Mouse (Mus musculus) heart, embryonic 10.5 days (tissue): ENCODE data around the gene Wdr75. TPM values are rescaled to one million over a fixed set of nuclear protein-coding genes. Genes with fewer than 3 reads are reported as not detected.

Experiments
- DNase-seq: peaks from one replicate; pipeline ENCODE4 v3.0.0-alpha.2; 2017; ENCODE audit warnings: low spot score
- H3K27ac ChIP-seq: fragments of 300-500 bp; sonication (generic); 2 replicates; pipeline ENCODE4 v1.5.1; 2016; ENCODE audit warnings: mild to moderate bottlenecking
- H3K27me3 ChIP-seq: fragments of 300-500 bp; sonication (generic); 2 replicates; pipeline ENCODE4 v1.6.1; 2016; ENCODE audit warnings: mild to moderate bottlenecking; ENCODE audit not compliant: poor library complexity, insufficient read depth, severe bottlenecking
- H3K36me3 ChIP-seq: fragments of 300-500 bp; sonication (generic); 2 replicates; pipeline ENCODE4 v1.6.1; 2016; ENCODE audit warnings: mild to moderate bottlenecking, moderate library complexity
- H3K4me1 ChIP-seq: fragments of 300-500 bp; sonication (generic); 2 replicates; pipeline ENCODE4 v1.6.1; 2016; ENCODE audit warnings: mild to moderate bottlenecking
- H3K4me3 ChIP-seq: fragments of 300-500 bp; sonication (generic); 2 replicates; pipeline ENCODE4 v1.5.1; 2016; ENCODE audit warnings: mild to moderate bottlenecking, moderate library complexity
- H3K9me3 ChIP-seq: fragments of 300-500 bp; sonication (generic); 2 replicates; pipeline ENCODE4 v1.6.1; 2016; ENCODE audit warnings: mild to moderate bottlenecking, moderate library complexity
- WGBS: fragments of 180-500 bp; shearing (Covaris S2); methylation state at CpG from one replicate; pipeline ENCODE4 v1.1.7; 2016; 5-methylcytosine and 5-hydroxymethylcytosine counted together
- polyA plus RNA-seq: library from polyadenylated mRNA; unstranded; fragments of >200 nt; fragmentation: Nextera tagmentation; extraction: Ambion mirVana; gene quantifications from 2 replicates; pipeline ENCODE4 v1.2.1, GENCODE M21; 2016

Gene Wdr75
- polyA plus RNA-seq, result 49.0 and 65.8 TPM in 2 replicates

DNA sequence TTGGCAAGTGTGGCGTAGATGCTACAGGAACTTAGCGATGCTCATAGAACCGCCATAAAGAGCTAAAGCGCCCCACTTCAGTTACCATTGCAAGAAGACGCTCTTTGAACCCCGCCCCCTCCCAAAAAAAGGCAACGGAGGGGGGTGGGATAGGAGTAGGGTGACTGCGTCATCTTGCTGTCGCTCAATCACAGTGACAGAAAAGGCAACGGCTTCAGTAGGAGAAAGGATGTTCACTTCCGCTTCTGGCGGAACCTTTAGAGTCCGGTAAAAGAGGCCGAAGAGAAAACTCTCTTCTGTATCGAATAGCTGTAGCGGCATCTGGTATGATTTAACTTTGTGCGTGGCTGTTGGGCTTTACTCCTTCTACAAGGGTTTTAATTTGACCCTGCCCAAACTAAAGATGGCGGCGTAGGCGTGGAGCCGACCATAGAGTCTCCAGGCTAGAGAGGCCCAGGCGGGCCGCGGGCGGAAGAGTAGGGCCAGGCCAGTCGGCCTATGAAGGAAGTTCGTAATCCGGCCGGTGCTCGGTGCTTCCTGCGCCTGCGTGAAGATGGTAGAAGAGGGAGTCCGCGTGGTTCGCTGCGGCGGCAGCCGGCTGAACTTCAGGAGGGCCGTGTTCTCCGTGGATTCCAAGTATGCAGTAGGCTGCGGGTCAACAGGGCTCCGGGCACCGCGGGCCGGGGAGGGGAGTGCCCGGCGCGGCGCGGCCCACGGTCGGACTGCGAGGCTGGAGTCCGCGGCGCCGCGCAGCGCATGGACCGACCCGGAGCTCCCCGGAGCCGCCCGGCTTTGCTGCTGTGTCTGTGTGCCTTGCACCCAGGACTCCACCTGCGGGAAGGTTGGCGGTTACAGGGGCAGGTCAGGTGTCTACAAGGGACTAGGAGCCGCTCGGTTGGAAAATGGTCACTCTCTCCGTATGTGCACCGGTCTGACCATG, at the start of gene Wdr75:
Gene Wdr75 (plus strand): TSS at position 198 of the 940 bp plus-strand sequence.
- Histone ChIP-seq H3K9me3 (no peaks in the 10 kb centered on the region), H3K27me3 (no peaks in the 10 kb centered on the region), H3K27ac (peak within 1 kb of the TSS; percentile 89), H3K36me3 (peaks cover 15% of the 10 kb centered on the region), H3K4me3 (peak within 1 kb of the TSS; percentile 88), H3K4me1 (peaks cover 15% of the 10 kb centered on the region)
- under 1% methylated on average over 70 of the region's 70 CpGs for WGBS
- DNase-seq, result peak; percentile 97

DNA sequence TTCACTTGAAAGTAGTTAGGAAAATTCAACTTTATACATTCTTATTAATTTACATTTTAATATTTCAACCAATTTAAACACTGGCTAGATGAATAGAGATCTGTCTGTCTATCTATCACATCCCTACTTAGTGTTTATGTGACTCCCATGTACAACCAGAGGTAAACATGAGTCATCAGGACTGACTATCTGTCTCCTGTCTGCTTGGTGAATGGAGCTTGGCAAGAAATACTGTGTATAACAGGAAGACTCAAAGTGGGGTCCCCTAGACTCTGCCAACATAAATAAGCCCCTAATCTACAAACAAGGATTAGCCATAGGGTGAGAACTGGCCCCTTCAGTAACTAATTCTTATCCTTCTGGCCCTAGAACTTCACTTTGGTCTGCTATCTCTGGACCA, 39.1 kb upstream of the Wdr75 start:
- H3K27me3 ChIP-seq, result no peaks in the 10 kb centered on the region
- H3K4me1 ChIP-seq, result no peaks in the 10 kb centered on the region
- H3K36me3 ChIP-seq, result no peaks in the 10 kb centered on the region
- H3K27ac ChIP-seq, result no peak overlapping the region; the same call in 1 of the 2 replicates
- no peak overlapping the region for H3K4me3 ChIP-seq
- H3K9me3 ChIP-seq, result no peaks in the 10 kb centered on the region
- DNase-seq, result no peak

DNA sequence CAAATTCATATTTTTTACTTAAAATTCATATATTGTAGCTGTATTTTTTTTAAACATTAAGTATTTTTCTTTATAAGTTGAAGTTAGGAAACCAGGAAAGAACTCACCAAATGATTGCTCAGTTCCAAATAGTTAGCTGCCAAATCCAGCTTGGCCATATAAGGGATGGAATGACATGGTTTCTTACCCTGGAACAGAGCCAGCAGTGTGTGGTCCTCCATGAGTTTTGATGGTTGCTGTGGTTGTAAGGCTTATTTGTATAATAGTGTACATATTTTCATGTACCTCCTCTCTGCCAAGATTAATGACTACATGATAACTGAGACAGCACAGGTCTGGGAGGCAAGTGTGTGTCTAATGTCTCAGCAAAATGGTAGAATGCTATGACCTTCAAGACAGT, 38.3 kb upstream of the Wdr75 start:
- Histone ChIP-seq H3K27me3 (no peaks in the 10 kb centered on the region), H3K4me3 (no peak overlapping the region), H3K27ac (no peak overlapping the region), H3K4me1 (peaks cover 5% of the 10 kb centered on the region; the same call in 1 of the 2 replicates), H3K36me3 (no peaks in the 10 kb centered on the region), H3K9me3 (no peaks in the 10 kb centered on the region)
- no peak for DNase-seq

DNA sequence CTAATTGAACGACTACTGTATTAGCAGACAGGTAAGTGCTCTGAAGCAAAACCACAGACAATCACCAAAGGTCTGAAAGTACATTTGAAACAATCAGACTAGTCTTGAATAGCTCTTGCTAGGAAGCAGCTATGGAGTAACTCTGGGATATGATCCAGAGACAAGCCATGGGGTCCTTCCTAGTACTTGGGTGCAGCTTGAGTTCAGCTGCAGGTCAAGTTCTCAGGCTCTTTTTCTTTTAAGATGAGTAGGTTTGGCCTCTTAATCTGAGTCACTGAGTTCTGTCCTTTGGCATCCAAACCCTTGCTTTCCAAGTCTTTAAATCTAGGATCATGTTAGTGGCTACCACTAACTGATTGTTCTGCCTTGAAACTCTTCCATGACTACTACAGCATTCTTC, 37.0 kb upstream of the Wdr75 start:
- WGBS, result 73% methylated on average over 1 of the region's 1 CpGs
- Histone ChIP-seq H3K4me1 (peaks cover 8% of the 10 kb centered on the region; the same call in 1 of the 2 replicates), H3K4me3 (no peak overlapping the region), H3K9me3 (no peaks in the 10 kb centered on the region), H3K36me3 (no peaks in the 10 kb centered on the region), H3K27me3 (no peaks in the 10 kb centered on the region), H3K27ac (no peak overlapping the region)
- no peak for DNase-seq

DNA sequence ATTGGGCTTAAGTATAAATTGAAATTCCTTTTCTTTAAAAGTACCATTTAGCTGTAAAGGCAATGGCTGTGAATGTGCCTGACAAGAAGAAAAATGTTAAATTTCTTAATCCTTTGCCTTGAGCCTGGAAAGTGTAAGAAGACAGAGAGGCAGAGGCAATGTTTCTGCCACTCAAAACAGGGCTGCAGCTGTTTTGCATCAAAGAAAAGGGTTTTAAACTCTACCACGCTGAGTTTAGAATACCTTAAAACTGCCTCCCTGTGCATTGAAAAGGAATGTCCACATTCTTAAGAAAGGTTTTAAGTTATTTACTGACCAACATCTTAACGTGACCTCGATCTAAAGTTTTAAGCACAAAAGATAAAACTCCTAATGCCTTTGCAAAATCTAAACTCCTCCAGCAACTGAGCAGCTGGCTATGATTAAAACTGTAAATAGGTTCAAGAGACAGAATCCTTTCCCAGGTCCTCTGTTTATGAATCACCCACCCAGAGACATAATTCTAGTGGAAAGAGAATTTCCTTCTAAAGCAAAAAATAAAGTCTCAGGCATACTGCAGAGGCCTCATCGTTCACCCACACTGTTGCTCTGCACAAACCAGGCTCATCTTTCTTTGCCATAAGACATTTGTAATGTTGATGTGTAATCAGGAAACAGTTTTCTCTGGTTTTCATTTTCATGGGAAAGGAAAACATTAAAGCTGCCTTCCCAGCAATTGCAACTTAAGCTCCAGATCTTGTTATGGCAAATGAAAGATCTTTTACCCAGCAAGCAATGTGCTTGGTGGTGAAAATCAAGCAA, 34.1 kb upstream of the Wdr75 start:
- H3K27ac ChIP-seq, result peak overlapping the region; percentile 54
- no peaks in the 10 kb centered on the region for H3K27me3 ChIP-seq
- 40% methylated on average over 4 of the region's 4 CpGs for WGBS
- no peak overlapping the region for H3K4me3 ChIP-seq
- H3K9me3 ChIP-seq, result no peaks in the 10 kb centered on the region
- no peak for DNase-seq
- no peaks in the 10 kb centered on the region for H3K36me3 ChIP-seq
- peaks cover 8% of the 10 kb centered on the region; the same call in 1 of the 2 replicates for H3K4me1 ChIP-seq

DNA sequence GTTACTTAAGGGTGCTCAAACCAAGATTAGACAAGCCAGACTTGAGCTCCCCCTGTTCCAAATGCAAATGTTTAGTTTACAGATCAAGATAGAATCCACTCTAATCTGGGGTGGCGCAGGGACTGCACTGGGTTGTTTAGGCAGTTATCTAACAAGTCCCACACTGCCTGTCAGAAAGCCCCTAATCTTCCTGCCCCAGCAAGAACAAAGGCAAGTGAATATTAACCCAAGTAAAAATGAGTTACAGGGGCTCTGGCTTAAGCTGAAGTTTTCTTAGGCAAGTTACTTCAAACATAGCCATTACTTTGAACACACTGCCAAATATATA, 33.5 kb upstream of the Wdr75 start:
- no peaks in the 10 kb centered on the region for H3K9me3 ChIP-seq
- 19% methylated on average over 1 of the region's 1 CpGs for WGBS
- peaks cover 8% of the 10 kb centered on the region; the same call in 1 of the 2 replicates for H3K4me1 ChIP-seq
- H3K4me3 ChIP-seq, result no peak overlapping the region
- no peaks in the 10 kb centered on the region for H3K27me3 ChIP-seq
- no peaks in the 10 kb centered on the region for H3K36me3 ChIP-seq
- peak overlapping the region; percentile 54 for H3K27ac ChIP-seq
- peak; percentile 81 for DNase-seq

DNA sequence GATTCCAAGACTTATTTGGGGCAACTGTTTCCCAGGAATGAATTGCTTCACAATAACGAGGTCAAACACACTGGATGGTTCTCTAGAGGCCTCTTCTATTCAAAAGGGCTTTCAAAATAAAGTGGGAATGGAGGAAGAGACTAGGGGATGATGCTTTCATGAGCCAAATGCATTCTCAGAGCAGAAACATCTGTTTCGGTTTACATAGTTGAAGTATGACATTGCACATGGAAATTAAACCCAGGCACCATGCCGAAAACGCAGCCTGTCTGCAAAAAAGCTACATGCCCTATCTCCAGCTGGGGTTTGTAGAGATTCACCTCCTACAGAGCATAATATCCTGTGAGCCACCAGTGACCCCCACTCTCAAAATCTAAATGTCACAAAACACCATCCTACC, 29.3 kb upstream of the Wdr75 start:
- Histone ChIP-seq H3K27me3 (no peaks in the 10 kb centered on the region), H3K4me1 (peaks cover 8% of the 10 kb centered on the region; the same call in 1 of the 2 replicates), H3K9me3 (no peaks in the 10 kb centered on the region), H3K4me3 (no peak overlapping the region), H3K36me3 (no peaks in the 10 kb centered on the region), H3K27ac (no peak overlapping the region)
- 66% methylated on average over 4 of the region's 4 CpGs for WGBS
- no peak for DNase-seq

DNA sequence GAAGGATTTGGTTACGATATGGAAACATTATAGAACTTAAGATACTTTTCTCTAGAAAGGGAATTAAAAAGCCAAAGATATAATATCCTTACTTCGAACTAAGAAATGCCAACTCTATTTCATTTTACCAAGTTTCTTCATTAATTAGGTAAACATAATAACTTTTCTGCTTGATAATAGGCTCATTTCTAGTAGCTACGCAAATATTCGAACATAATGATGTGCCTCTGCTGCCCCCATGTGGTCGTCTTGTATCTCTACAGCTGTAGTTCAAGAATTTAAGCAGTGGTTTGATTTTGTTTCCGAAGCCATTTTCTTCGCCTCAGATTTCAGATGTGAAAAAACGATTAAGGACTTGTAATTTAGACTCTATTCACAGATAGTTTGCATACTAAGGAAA, 28.8 kb upstream of the Wdr75 start:
- WGBS, result 28% methylated on average over 8 of the region's 8 CpGs
- no peaks in the 10 kb centered on the region for H3K36me3 ChIP-seq
- H3K4me1 ChIP-seq, result peaks cover 8% of the 10 kb centered on the region; the same call in 1 of the 2 replicates
- H3K9me3 ChIP-seq, result no peaks in the 10 kb centered on the region
- no peaks in the 10 kb centered on the region for H3K27me3 ChIP-seq
- no peak overlapping the region for H3K27ac ChIP-seq
- H3K4me3 ChIP-seq, result no peak overlapping the region
- DNase-seq, result no peak

DNA sequence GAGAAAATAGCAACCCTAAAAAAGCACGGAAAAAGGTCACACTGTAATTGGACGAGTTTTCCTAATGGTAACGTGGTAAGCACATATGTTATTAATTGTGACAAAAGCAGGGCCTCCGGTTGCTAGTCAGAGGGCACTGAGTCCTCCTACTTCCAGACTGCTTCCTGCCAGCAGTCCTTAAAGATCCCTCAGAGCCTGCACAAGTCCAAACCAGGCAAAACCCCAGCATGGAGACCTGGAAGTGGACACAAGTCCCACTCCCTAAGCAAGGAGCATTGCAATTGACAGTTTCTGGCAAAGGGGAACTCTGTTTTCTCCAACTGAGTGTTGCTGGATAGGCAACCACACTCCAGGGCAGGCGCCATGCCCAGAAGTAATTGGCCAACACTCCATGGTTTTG, 27.4 kb upstream of the Wdr75 start:
- 62% methylated on average over 5 of the region's 5 CpGs for whole genome bisulfite sequencing
- Histone ChIP-seq H3K4me1 (no peaks in the 10 kb centered on the region), H3K36me3 (no peaks in the 10 kb centered on the region), H3K27ac (no peak overlapping the region), H3K27me3 (no peaks in the 10 kb centered on the region), H3K4me3 (no peak overlapping the region), H3K9me3 (no peaks in the 10 kb centered on the region)
- no peak for DNase-seq

DNA sequence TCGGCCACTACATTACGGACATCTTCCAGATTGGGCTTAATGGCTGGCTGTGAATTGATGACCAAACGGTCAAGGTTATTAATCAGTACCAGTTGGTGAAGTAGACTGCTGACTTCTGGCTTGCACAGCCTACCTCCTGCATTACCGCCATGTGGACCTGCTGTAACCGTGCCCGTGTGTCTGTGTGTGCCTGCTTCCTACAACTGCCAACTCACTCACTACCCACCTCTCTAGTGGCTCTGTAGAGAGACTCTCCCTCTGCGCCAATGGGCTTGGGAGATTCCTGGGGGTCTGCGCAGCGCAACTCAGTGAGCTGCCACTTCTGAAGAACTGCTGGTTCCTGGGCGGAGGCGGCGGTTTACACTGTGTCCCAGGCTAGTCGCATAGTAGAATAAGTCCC, 25.6 kb upstream of the Wdr75 start:
- DNase-seq, result no peak
- Histone ChIP-seq H3K9me3 (no peaks in the 10 kb centered on the region), H3K36me3 (no peaks in the 10 kb centered on the region), H3K27me3 (no peaks in the 10 kb centered on the region), H3K4me3 (no peak overlapping the region), H3K4me1 (no peaks in the 10 kb centered on the region), H3K27ac (no peak overlapping the region)
- WGBS, result 91% methylated on average over 13 of the region's 13 CpGs

DNA sequence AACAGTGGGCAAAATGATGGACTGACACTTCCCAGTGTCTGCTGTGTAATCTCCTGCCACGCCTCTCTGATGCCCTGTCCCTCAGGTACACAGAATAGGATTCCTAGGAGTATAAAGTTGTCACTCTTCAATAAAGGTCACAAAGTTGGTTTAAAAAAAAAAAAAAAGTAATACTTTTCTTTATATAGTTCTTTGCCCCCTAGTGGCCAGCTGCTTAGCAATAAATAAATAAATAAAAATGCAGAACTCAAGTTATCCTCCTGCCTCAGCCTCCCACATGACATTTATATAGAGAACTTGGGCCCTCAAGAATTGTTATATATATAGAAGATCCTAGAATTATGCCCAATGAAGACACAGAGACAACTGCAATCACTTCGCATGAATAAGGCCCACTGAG, 24.9 kb upstream of the Wdr75 start:
- H3K36me3 ChIP-seq, result no peaks in the 10 kb centered on the region
- DNase-seq, result no peak
- no peaks in the 10 kb centered on the region for H3K27me3 ChIP-seq
- no peaks in the 10 kb centered on the region for H3K4me1 ChIP-seq
- no peak overlapping the region for H3K4me3 ChIP-seq
- H3K27ac ChIP-seq, result no peak overlapping the region
- no peaks in the 10 kb centered on the region for H3K9me3 ChIP-seq
- WGBS, result 91% methylated on average over 2 of the region's 2 CpGs

DNA sequence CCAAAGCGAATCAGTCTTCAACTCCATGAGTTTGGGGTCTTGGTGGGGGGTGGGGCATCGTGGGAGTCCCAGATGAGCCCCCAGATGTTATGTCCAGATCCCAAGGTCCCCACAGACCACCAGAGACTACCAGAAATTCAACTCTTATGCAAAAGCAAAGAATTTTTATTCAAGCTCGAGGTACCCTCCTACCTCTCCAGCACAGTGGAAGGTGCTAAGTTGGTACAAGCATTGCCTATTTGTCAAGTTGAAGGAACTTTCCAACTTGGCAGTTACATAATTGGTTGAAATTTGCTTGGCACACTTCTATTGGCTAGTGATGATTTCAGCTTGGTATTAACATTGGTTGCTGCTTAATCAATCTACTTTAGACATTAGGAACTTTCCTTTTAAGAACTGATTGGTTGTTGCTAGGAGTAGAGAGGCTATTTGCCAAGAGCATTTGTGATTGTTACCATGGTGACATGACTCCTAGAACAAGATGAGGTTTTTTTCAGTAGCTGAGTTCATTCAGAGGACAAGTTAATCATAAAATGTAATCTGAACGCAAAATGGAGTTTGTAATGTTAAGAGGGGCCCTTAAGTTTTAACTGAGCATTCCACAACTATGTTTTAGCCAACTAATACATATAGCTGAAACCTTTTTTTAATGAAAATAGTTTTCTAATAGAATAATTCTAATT, 14.2 kb upstream of the Wdr75 start:
- Histone ChIP-seq H3K4me1 (no peaks in the 10 kb centered on the region), H3K9me3 (no peaks in the 10 kb centered on the region), H3K27ac (no peak overlapping the region), H3K27me3 (no peaks in the 10 kb centered on the region), H3K4me3 (no peak overlapping the region), H3K36me3 (no peaks in the 10 kb centered on the region)
- no peak for DNase-seq
- WGBS, result 62% methylated on average over 4 of the region's 4 CpGs

DNA sequence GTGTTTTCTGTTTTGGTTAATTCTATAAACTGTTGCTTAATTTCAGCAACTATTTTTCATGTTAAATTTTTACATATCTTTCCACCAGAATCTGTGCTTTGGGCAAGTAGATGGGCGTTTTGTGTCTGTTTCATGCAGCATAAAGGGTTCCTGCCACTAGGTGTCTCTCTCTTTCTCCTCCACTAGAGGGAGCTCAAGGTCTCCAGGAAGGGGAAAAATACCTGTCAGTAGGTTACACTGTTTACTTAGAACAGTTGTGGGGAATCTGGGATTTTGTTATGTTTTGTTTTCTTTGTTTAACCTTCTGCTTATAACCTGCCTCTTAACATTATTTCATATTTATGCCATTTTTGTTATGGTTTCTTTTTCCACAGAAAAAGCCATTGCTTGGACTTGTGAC, 21.9 kb downstream of the Wdr75 start:
- Histone ChIP-seq H3K27ac (no peak overlapping the region), H3K27me3 (no peaks in the 10 kb centered on the region), H3K36me3 (peaks cover 92% of the 10 kb centered on the region), H3K4me1 (no peaks in the 10 kb centered on the region), H3K4me3 (no peak overlapping the region), H3K9me3 (no peaks in the 10 kb centered on the region)
- 38% methylated on average over 1 of the region's 1 CpGs for WGBS
- no peak for DNase-seq
